ENCODE assay signal across 8 mouse cellular contexts in genomic region chr5:69591640-69592461, GRCm38 (mm10). TPM values are rescaled to one million over a fixed set of nuclear protein-coding genes. Genes with fewer than 3 reads are reported as not detected.
DNase-seq lines count a peak whose midpoint lies in the region; ATAC-seq and TF ChIP-seq lines count a peak whose summit lies in the region.

TSS of gene Gnpda2 (minus strand) at chr5:69592340.

- TF ChIP-seq CTCF in liver, embryonic 14.5 days (IDR thresholded peaks at IDR 0.05; ENCODE audit: low read depth), result peak; percentile 58
- TF ChIP-seq CTCF in stomach, postnatal 0 days (IDR thresholded peaks at IDR 0.05; ENCODE audit: low read depth), result peak; percentile 68

- H3K9ac ChIP-seq in heart, embryonic 15.5 days, result peak within 1 kb of the TSS; percentile 83
- peak within 1 kb of the TSS; percentile 77 for H3K9ac ChIP-seq in liver, embryonic 14.5 days (replicated peaks)
- peak within 1 kb of the TSS; percentile 91 for H3K9ac ChIP-seq in neural tube, embryonic 11.5 days (ENCODE audit: low read length)
- peak within 1 kb of the TSS; percentile 88 for H3K9ac ChIP-seq in stomach, postnatal 0 days (ENCODE audit: low read length)

- peak within 1 kb of the TSS; percentile 93 for H3K27ac ChIP-seq in forebrain, embryonic 10.5 days
- peak within 1 kb of the TSS; percentile 73 for H3K27ac ChIP-seq in heart, embryonic 15.5 days
- no peak within 1 kb of the TSS for H3K27ac ChIP-seq in liver, embryonic 14.5 days
- peak within 1 kb of the TSS; percentile 74 for H3K27ac ChIP-seq in neural tube, embryonic 11.5 days (ENCODE audit: low read depth, low read length)
- peak within 1 kb of the TSS; percentile 78 for H3K27ac ChIP-seq in stomach, postnatal 0 days (replicated peaks)

- 5% methylated on average over 42 of the region's 42 CpGs for WGBS in forebrain, embryonic 10.5 days
- WGBS in heart, embryonic 15.5 days, result 3% methylated on average over 42 of the region's 42 CpGs
- 3% methylated on average over 42 of the region's 42 CpGs for WGBS in liver, embryonic 14.5 days (ENCODE audit: insufficient replicate concordance)
- WGBS in neural tube, embryonic 11.5 days, result 5% methylated on average over 42 of the region's 42 CpGs
- WGBS in stomach, postnatal 0 days, result 2% methylated on average over 42 of the region's 42 CpGs

- H3K27me3 ChIP-seq in forebrain, embryonic 10.5 days (ENCODE audit: poor library complexity, severe bottlenecking), result no peaks in the 10 kb centered on the region
- no peaks in the 10 kb centered on the region for H3K27me3 ChIP-seq in heart, embryonic 15.5 days
- H3K27me3 ChIP-seq in liver, embryonic 14.5 days (ENCODE audit: control insufficient read depth, insufficient read depth, low read length), result no peaks in the 10 kb centered on the region
- no peaks in the 10 kb centered on the region for H3K27me3 ChIP-seq in neural tube, embryonic 11.5 days (ENCODE audit: control insufficient read depth, insufficient read depth, low read length)
- H3K27me3 ChIP-seq in stomach, postnatal 0 days (ENCODE audit: control insufficient read depth, insufficient read depth, low read length), result no peaks in the 10 kb centered on the region

- no peak for TF ChIP-seq EP300 in liver, embryonic 14.5 days (IDR thresholded peaks at IDR 0.05; ENCODE audit: low read depth)
- no peak for TF ChIP-seq EP300 in stomach, postnatal 0 days (optimal IDR thresholded peaks at IDR 0.05)

- H3K36me3 ChIP-seq in forebrain, embryonic 10.5 days (replicated peaks), result peaks cover 8% of the 10 kb centered on the region
- H3K36me3 ChIP-seq in heart, embryonic 15.5 days, result peaks cover 7% of the 10 kb centered on the region; the same call in 1 of the 2 replicates
- H3K36me3 ChIP-seq in liver, embryonic 14.5 days (replicated peaks; ENCODE audit: control insufficient read depth, insufficient read depth, low read depth), result no peaks in the 10 kb centered on the region
- H3K36me3 ChIP-seq in neural tube, embryonic 11.5 days (ENCODE audit: control insufficient read depth, insufficient read depth, low read length), result no peaks in the 10 kb centered on the region
- H3K36me3 ChIP-seq in stomach, postnatal 0 days (ENCODE audit: control insufficient read depth, insufficient read depth, low read length), result no peaks in the 10 kb centered on the region

- peaks cover 8% of the 10 kb centered on the region for H3K4me1 ChIP-seq in forebrain, embryonic 10.5 days
- peaks cover 9% of the 10 kb centered on the region; the same call in 1 of the 2 replicates for H3K4me1 ChIP-seq in heart, embryonic 15.5 days (replicated peaks)
- 0 out of 4 replicates have a peak, but pooled peaks cover 0 to 2% of the 10 kb centered on the region in 2 experiments for H3K4me1 ChIP-seq in liver, embryonic 14.5 days (replicated peaks; ENCODE audit: control insufficient read depth in 2 of 2, insufficient read depth in 2 of 2, low read length in 1 of 2)
- no peaks in the 10 kb centered on the region for H3K4me1 ChIP-seq in neural tube, embryonic 11.5 days (ENCODE audit: control insufficient read depth, insufficient read depth, low read length)
- H3K4me1 ChIP-seq in stomach, postnatal 0 days (replicated peaks; ENCODE audit: control insufficient read depth, insufficient read depth), result no peaks in the 10 kb centered on the region

- peak within 1 kb of the TSS; percentile 78 for H3K4me3 ChIP-seq in forebrain, embryonic 10.5 days
- peak within 1 kb of the TSS; percentile 71 for H3K4me3 ChIP-seq in heart, embryonic 15.5 days
- H3K4me3 ChIP-seq in liver, embryonic 14.5 days (ENCODE audit: insufficient read depth in 1 of 2, low read depth in 2 of 2, low read length in 2 of 2), result peak within 1 kb of the TSS; percentile 78 to 87
- peak within 1 kb of the TSS; percentile 67 for H3K4me3 ChIP-seq in neural tube, embryonic 11.5 days (ENCODE audit: low read depth, low read length)
- H3K4me3 ChIP-seq in stomach, postnatal 0 days (ENCODE audit: low read depth, low read length), result peak within 1 kb of the TSS; percentile 87

- peak within 1 kb of the TSS; percentile 76 for H3K4me2 ChIP-seq in heart, embryonic 15.5 days
- H3K4me2 ChIP-seq in liver, embryonic 14.5 days (ENCODE audit: low read depth), result peak within 1 kb of the TSS; percentile 76
- peak within 1 kb of the TSS; percentile 74 for H3K4me2 ChIP-seq in neural tube, embryonic 11.5 days (ENCODE audit: low read depth)
- peak within 1 kb of the TSS; percentile 90 for H3K4me2 ChIP-seq in stomach, postnatal 0 days (replicated peaks; ENCODE audit: low read depth)

- no peaks in the 10 kb centered on the region for H3K9me3 ChIP-seq in forebrain, embryonic 10.5 days
- no peaks in the 10 kb centered on the region for H3K9me3 ChIP-seq in heart, embryonic 15.5 days (replicated peaks)
- no peaks in the 10 kb centered on the region for H3K9me3 ChIP-seq in liver, embryonic 14.5 days (ENCODE audit: control insufficient read depth, low read length)
- H3K9me3 ChIP-seq in neural tube, embryonic 11.5 days (ENCODE audit: control insufficient read depth, low read length), result no peaks in the 10 kb centered on the region
- no peaks in the 10 kb centered on the region for H3K9me3 ChIP-seq in stomach, postnatal 0 days (ENCODE audit: control insufficient read depth, low read length)

- peak; percentile 90 for ATAC-seq in CD4-positive, CD25-positive, alpha-beta regulatory T cell, adult 4 months
- ATAC-seq in heart, embryonic 15.5 days (replicated peaks; ENCODE audit: insufficient number of reproducible peaks, insufficient read depth, low FRiP score, low read depth), result peak; percentile 94
- ATAC-seq in liver, embryonic 14.5 days (ENCODE audit: insufficient read depth), result peak; percentile 90
- peak; percentile 95 for ATAC-seq in neural tube, embryonic 11.5 days (ENCODE audit: insufficient read depth, low FRiP score, low TSS enrichment)
- ATAC-seq in stomach, postnatal 0 days (ENCODE audit: low FRiP score, low TSS enrichment), result peak; percentile 98

- DNase-seq in c-Kit-positive CD71-negative TER-119-negative erythroid progenitor cells, embryonic 14.5 days (ENCODE audit: low read depth), result peak; percentile 68
- peak; percentile 88 for DNase-seq in forebrain, embryonic 10.5 days (ENCODE audit: extremely low spot score, low spot score)
- peak; percentile 87 to 92 for DNase-seq in kidney, postnatal 25 days
- DNase-seq in liver, embryonic 14.5 days (ENCODE audit: low read depth in 3 of 3, low spot score in 3 of 3), result peak; percentile 58 to 60 (median 60)
- DNase-seq in neural tube, embryonic 11.5 days (ENCODE audit: low spot score), result peak; percentile 88
- DNase-seq in stomach, postnatal 0 days (ENCODE audit: low spot score), result peak; percentile 89

RNA-seq across cellular contexts. Expression of gene Gnpda2, which starts in this region (rescaled TPM):
- 10 to 100 TPM; 67.5 to 84.5 TPM for polyA plus RNA-seq in CD4-positive, CD25-positive, alpha-beta regulatory T cell, adult 4 months (2017; shearing (Covaris generic))
- 21.2 and 22.6 TPM in 2 replicates for polyA plus RNA-seq in forebrain, embryonic 10.5 days (2016; fragmentation: Nextera tagmentation; extraction: Ambion mirVana)
- polyA plus RNA-seq in heart, embryonic 15.5 days (2015; fragmentation: Nextera tagmentation; extraction: Ambion mirVana), result 32.7 and 34.6 TPM in 2 replicates
- polyA plus RNA-seq in liver, embryonic 14.5 days (2012; rRNA removed), result 2.2 and 3.2 TPM in 2 replicates
- polyA plus RNA-seq in liver, embryonic 14.5 days (2014; fragmentation: Nextera tagmentation; extraction: Ambion mirVana), result 7.8 and 7.9 TPM in 2 replicates
- 25.2 and 27.6 TPM in 2 replicates for polyA plus RNA-seq in neural tube, embryonic 11.5 days (2014; fragmentation: Nextera tagmentation; extraction: Ambion mirVana)
- 50.0 and 50.9 TPM in 2 replicates for polyA plus RNA-seq in stomach, postnatal 0 days (2015; fragmentation: Nextera tagmentation; extraction: Ambion mirVana)
